Mouse (Mus musculus): ENCODE measurements around the gene Klhl35.

GRCm38 (mm10) chr7:99447323-99447722 is 18.5 kb upstream of the Klhl35 start:
- TF ChIP-seq CTCF (IDR thresholded peaks at IDR 0.05): no peak
- TF ChIP-seq EP300 (IDR thresholded peaks at IDR 0.05): no peak

Data from lung, postnatal 0 days (tissue).